Mouse (Mus musculus): ENCODE measurements around the gene Olfr525.

The Olfr525 gene

GRCm38 (mm10) chr7:140320558-140320957, at the start of gene Olfr525:
Gene Olfr525, plus strand, starts transcription at chr7:140320858.
- no peak for DNase-seq

GRCm38 (mm10) chr7:140295746-140296145, 24.9 kb upstream of the Olfr525 start:
- no peak for DNase-seq

GRCm38 (mm10) chr7:140296876-140297275, 23.8 kb upstream of the Olfr525 start:
- no peak for DNase-seq

GRCm38 (mm10) chr7:140299416-140299815, 21.2 kb upstream of the Olfr525 start:
- DNase-seq, result no peak

GRCm38 (mm10) chr7:140319861-140320385, 735 bp upstream of the Olfr525 start:
- no peak for DNase-seq

- no peak for DNase-seq
Measured at GRCm38 (mm10) chr7:140321135-140321534, 477 bp downstream of the Olfr525 start.

- no peak for DNase-seq
Measured at GRCm38 (mm10) chr7:140329766-140330304, 9.2 kb downstream of the Olfr525 start.

- no peak for DNase-seq
Measured at GRCm38 (mm10) chr7:140333717-140334116, 13.1 kb downstream of the Olfr525 start, which contains the start of gene Olfr527. Gene Olfr527, plus strand, starts transcription at chr7:140334017.

- DNase-seq, result no peak
Measured at GRCm38 (mm10) chr7:140361571-140361970, 40.9 kb downstream of the Olfr525 start, which contains the start of gene Olfr60. Gene Olfr60, minus strand, starts transcription at chr7:140361671.

GRCm38 (mm10) chr7:140374300-140374699, 53.6 kb downstream of the Olfr525 start:
- DNase-seq, result no peak

GRCm38 (mm10) chr7:140376231-140376630, 55.6 kb downstream of the Olfr525 start, which contains the start of gene Olfr530:
Gene Olfr530, minus strand, starts transcription at chr7:140376331.
- no peak for DNase-seq

- DNase-seq, result no peak
Measured at GRCm38 (mm10) chr7:140376911-140377310, 56.3 kb downstream of the Olfr525 start.

Data from liver (tissue).